Mouse (Mus musculus): ENCODE measurements around the gene Lingo2.

GRCm38 (mm10) chr4:36951955-36952215 is 338 bp upstream of the Lingo2 start:
- TF ChIP-seq GATA1 (IDR thresholded peaks at IDR 0.05; ENCODE audit: borderline replicate concordance, low read length) (no peak), FLI1 (IDR thresholded peaks at IDR 0.05; ENCODE audit: low read length) (no peak)

Measured in megakaryocyte, embryonic 14.5 days (primary cell).